Mouse (Mus musculus) gastrocnemius, postnatal 4 days (tissue): ENCODE measurements around the gene 1700012P22Rik. TPM values are rescaled to one million over a fixed set of nuclear protein-coding genes. Genes with fewer than 3 reads are reported as not detected.

Experiments
- total RNA-seq, 2 experiments: library from RNA; stranded (reverse); gene quantifications; 2 replicates each; pipeline ENCODE4 v1.2.3; 2021

The 1700012P22Rik gene
- total RNA-seq, 2 experiments from 2014 or later: not detected

Other genes with a start within 250 kb of the 1700012P22Rik start
- not detected for gene Oog2, start 248.1 kb downstream of the 1700012P22Rik start, total RNA-seq
- not detected for gene C87977, start 225.5 kb downstream of the 1700012P22Rik start, total RNA-seq
- gene Pramel5, start 158.3 kb downstream of the 1700012P22Rik start, total RNA-seq: not detected
- gene Gm13128, start 108.5 kb downstream of the 1700012P22Rik start, total RNA-seq: not detected
- gene Gm13119, start 80.8 kb downstream of the 1700012P22Rik start, total RNA-seq: not detected
- gene Pramef20, start 60.8 kb downstream of the 1700012P22Rik start, total RNA-seq: not detected
- not detected for gene Pramef12, start 30.3 kb downstream of the 1700012P22Rik start, total RNA-seq
- gene Gm9944, start 14.5 kb upstream of the 1700012P22Rik start, total RNA-seq: not detected
- not detected for gene Aadacl3, start 25.0 kb upstream of the 1700012P22Rik start, total RNA-seq
- gene 9430007A20Rik, start 81.0 kb upstream of the 1700012P22Rik start, total RNA-seq: not detected
- not detected for gene Gm13124, start 126.4 kb upstream of the 1700012P22Rik start, total RNA-seq
- not detected for gene Aadacl4, start 174.9 kb upstream of the 1700012P22Rik start, total RNA-seq
- not detected for gene Gm436, start 247.6 kb upstream of the 1700012P22Rik start, total RNA-seq